Mouse (Mus musculus) kidney, postnatal 14 days (tissue): ENCODE measurements around the gene Sox10.
A peak's percentile ranks its signal among the peaks of the same experiment; 100 is the strongest.

Source experiments
- DNase-seq: peaks from one replicate; pipeline ENCODE4 v3.0.0; 2022; ENCODE audit warnings: mixed read lengths

The Sox10 gene

DNA sequence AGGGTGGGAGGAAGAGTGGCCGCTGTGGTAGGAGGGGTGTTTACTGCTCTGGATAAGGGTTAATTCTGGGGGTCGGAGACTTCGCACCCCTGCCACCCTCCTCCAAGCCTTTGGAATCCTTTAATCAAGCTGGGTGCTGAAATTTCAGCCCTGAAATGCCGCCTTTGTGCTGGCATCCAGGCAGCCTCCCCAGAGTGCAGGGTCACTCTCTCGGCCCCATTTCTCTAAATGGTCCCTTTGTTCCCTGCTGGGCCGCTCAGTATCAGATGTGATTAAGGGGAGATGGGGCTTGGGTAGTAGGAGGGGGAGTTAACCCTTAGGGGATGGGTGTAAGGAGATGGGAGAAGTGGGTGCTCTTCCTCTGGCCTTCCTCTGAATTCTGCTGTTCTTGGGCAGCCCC lies 12.3 kb downstream of the Sox10 start:
- DNase-seq, result no peak

DNA sequence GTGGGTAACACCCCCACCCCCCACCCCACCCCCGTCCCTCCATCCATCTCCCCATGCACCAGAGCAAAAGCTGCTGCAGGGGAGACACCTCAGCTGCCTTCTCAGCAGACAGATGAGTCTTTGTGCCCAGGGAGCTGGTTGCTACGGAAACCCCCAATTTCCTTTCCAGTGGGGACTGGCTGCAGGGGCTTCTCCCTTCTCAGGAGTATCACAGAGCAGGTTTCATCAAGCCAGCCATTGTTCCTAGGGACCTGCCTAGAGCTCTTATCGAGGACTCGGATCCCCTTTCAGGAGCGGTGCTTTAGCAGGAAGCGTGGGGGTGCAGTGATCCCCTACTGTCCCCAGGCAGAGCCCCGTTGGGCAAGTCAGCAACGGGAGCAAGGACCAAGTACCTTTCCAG lies 13.2 kb downstream of the Sox10 start:
- no peak for DNase-seq

DNA sequence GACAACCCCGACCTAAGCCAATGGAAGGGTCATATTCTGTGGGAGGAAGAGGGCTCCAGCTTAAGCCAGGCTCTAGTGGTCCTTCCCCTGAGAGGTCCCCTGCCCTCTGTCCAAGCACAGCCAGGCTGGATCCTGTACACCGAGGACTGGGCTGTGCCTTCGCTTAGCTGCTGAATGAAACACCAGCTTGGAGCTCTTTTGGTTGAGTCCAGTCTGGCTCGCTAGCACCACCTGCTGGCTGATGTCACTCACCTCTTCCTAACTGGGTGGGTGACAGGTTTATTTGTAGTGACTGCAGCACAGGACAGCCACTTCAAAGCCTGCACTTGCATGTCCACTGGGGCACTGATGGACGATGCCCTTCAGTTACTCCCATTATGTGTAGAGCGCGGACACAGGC lies 16.5 kb downstream of the Sox10 start:
- peak; percentile 84 for DNase-seq

DNA sequence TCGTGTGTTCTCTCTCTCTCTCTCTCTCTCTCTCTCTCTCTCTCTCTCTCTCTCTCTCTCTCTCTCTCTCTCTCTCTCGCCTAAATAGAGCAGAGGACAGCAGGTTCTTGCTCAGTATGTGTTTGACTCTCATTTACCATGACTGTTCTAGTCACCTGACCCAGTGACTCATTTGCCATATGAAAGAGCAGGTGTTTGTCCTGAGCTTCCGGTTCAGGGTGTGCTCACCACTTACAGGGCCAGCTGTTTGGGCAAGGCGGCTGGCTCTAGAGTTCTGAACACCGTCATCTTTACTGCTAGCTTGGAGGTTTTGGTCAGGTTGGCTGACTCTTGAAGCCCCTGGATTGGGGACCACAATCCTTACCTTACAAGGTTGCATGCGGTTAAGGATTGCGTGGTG lies 19.5 kb downstream of the Sox10 start:
- DNase-seq, result no peak

DNA sequence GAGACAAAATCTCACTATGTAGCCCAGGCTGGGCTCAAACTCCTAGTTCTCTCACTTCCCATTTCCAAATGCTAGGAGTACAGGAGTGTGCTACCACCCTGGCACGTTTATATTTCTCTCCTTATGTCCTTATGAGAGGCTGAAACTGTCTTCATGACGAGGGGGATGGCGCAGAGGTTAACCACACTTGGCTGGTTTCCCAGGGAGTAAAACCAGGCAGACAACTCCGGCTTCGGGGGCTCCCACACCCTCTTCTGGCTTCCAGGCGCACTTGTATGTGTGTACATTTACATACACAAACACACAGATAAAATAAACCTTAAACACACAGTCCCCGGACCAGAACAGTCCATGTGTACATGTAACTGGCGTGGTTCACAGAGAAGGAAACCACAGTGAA lies 21.0 kb downstream of the Sox10 start:
- DNase-seq, result no peak

DNA sequence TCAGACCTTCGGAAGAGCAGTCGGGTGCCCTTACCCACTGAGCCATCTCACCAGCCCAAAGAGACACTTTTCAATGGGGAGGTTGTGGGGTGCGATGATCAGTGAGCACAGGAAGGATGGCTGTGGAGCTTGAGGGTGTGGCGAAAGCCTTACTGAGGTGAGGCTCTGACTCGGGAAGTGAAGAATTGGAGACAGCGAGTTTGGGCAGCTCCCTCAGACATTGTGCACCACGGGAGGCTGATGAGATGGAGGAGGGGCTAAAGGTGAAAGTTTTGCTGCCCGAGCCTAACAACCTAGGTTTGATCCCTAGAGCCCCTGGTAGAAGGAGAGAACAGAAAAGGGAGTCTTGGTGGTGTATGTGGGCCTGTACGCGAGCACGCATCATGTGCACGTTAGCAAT lies 21.7 kb downstream of the Sox10 start:
- DNase-seq, result no peak

DNA sequence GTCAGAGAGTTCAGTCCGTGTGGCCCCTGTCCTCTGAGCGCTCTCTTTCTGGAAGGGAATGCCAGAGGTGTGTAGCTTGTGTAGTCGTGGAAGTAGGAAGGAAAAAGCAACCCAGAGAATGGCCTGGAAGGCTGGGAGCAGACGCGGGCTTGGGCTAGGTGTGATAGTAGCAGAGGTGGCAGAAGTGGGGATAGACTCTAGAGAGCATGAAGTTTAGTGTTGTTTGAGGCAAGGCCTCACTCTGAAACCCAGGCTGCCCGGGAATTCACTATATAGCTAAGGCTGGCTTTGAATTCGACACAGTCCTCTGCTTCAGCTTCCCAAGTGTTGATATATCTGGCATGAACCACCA lies 23.5 kb downstream of the Sox10 start:
- DNase-seq, result no peak

DNA sequence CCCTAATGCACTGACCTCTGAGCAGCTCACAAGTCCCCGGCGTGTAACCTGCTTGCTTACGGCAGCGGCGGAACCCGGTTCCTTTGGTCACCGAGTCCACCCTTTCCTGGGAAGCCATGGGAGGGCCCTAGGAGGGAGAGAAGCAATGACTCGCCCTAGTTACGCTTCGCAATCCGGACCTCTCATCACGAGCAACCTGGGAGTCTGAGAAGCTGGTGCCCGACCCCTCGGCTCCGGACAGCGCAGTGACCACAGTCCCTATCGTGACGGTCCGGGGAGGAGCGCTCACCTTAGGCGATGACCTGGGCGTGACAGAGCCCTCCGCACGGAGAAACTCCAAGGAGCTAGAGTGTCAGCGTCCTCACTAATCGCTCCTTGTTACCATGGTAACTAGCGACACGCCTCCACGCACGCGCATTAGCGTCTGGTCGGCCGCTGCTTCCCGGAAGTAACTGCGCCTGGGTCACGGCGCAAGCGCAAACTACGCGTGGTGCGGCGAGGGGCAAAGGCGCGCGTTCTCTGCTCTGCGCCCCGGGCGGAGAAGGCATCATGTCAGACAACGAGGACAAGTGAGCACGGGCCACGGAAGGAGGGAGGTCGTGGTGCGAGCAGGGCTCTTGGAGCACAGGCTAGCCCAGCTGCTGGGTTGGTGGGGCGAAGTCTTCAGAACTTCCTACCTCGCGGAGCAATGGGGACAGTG lies 24.0 kb downstream of the Sox10 start, which contains the start of the genes Polr2f and 1700088E04Rik:
Gene Polr2f, plus strand, starts transcription at position 144 of the 700 bp plus-strand sequence.
Gene 1700088E04Rik, minus strand, starts transcription at position 388 of the 700 bp plus-strand sequence.
- DNase-seq, result peak; percentile 96

DNA sequence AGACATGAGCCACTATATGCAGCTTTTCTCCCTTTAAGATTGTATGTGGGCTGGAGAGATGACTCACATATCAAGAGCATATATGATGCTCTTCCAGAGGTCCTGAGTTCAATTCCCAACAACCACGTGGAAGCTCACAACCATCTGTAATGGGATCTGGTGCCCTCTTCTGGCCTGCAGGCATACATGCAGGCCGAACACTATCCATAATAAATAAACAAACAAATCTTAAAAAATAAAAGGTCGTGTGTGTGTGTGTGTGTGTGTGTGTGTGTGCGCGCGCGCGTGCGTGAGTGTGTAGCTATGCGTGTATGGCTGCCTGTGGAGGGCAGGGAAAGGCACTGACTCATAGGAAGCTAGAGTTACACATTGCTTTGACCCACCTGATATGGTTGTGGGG lies 25.4 kb downstream of the Sox10 start:
- DNase-seq, result no peak

DNA sequence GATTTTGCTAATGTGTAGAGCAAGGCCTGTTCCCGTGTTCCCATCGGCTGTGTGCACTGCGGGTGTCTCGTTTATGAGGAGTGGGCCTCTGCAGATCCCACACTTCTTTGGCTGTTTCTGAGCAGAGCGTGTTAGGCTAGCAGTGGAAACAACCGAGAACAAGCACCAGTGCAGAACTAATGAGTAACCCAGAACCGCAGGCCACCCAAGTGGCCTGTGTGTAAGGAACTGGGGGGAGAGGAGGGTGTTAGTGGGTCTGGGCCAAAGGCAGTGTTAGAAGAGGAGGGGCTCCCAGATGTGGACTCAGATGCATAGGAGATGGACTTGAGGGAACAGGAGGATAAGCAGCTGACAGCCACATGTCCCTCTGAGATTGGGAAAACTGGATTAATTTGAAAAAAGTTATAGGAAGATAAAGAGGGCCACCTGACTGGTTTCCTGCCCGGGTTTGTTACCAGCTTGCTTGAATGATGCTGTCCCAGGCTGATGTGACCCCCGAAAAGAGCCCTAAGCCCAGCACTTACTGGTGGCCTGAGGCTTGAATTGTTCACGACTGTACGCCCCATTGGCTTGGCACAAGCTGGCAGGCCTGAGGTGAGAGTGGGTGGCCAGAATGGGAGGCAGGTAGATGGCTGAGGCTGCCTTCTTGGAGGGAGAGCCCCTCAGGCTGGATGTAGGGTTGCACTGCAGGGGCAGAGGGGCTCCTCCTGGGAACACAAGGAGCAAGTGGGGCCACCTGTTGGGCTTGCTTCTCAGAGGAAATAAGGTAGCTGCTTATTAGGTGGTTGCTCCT lies 29.1 kb downstream of the Sox10 start:
- peak; percentile 55 for DNase-seq

DNA sequence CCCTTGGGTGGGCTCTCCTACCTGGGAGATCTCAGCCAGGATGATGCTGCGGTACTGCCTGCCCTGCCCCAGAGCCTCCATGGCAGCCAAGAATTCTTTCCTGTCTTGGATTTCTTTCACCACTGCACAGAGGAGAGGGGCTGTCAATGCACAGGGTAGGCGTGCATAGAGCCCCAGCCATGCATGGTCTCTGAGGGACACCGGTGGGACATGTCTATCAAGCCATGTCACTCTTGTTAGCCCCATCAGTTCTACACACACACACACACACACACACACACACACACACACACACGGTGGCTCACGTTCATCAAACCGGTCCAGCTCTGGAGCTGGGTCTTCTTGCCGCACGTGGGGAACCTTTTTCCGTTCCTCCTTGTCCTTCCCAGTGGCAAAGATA lies 29.7 kb downstream of the Sox10 start:
- DNase-seq, result no peak

DNA sequence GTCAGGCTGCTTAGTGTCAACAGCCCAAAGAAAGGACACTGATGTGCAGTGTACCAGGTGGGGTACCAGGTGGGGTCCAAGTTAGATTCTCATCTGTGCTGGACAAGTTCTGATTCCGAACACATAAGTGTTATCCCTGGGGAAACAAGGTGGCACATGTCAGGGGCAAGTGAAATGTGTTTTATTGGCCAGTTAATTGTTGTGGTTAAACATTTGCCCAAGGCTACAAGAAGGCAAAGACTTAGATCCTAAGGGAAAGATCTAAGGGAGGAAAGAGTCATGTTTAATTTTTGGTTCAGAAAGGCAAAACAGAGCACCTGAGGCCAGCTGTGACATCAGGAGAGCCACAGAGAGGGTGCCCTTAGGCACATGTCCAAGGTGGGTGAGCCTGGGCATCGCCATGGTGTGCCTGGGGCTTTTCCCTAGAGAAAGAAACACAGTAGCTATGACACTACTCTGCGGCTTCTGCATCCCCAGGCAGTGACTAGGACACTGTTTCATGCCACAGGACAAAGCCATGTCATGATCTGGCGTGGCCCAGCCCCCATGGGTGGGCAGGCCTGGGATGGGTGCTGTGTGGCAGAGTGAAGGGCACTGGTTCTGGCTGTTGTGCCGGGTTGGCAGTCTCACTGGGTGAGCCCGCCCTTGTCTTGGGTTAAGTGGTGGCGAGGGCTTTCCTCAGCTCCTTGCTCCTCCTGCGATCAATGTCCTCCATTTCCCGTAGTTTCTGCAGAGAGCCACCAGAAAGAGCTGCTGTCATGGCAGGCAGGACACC lies 30.4 kb downstream of the Sox10 start:
- DNase-seq, result no peak

DNA sequence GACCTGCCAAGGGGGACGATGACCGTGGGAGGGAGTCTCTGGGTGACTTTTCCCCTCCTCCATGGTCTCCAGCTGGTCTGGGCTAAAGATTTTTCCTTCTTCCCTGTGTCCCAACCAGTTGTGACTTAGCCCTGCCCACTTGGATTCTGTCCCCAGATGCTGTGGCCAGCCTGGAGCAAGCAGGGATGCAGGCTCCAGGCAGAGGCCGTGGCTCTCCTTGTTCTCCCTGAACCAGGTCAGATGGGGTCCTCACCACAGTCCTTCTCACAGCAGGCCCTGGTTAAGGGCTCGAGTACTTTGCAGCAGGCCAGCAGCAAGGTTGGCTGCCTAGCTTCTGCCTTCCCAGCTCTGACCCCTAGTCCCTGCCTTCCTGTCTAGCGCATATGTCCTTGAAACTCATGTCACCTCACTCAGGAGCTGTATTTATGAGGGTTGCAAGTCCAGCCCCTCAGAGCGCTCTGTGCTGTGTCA lies 31.8 kb downstream of the Sox10 start:
- peak; percentile 64 for DNase-seq

DNA sequence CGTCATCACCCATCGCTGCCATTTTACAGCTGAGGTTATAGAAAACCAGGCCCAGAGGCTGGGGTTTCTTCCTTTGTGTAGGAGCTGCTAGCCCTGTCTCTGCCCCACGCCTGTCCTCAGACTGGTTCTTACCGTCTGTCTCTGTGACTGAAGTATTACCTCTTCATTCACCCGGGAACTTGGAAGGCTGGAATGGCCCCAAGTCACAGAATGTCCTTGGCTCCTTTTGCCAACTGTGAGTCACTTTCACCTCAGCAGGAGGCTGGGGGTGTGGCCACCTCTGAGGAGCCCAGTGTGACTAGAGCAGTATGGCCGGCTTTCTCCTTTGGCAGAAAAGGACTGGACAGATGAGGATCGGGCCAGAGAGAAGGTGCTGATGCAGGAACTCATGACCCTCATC lies 33.6 kb downstream of the Sox10 start:
- DNase-seq, result peak; percentile 88

DNA sequence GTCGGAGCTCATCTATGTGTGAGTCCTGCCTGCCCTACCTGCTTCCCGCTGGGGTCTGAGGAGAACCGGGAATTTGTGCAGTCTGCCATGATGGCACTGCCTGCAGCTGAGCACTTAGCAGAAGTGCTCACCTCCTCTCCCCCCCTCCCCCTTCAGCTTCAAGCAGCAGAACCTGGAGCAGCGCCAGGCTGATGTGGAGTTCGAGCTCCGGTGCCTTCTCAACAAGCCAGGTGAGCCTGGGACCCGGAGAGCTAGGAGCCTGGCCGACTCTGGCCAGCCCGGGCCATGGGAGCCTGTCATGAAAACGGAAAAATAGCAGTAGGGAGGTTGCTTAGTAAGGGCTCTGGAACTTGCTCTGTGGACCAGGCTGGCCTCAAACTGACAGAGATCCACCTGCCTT lies 34.3 kb downstream of the Sox10 start:
- peak; percentile 57 for DNase-seq

DNA sequence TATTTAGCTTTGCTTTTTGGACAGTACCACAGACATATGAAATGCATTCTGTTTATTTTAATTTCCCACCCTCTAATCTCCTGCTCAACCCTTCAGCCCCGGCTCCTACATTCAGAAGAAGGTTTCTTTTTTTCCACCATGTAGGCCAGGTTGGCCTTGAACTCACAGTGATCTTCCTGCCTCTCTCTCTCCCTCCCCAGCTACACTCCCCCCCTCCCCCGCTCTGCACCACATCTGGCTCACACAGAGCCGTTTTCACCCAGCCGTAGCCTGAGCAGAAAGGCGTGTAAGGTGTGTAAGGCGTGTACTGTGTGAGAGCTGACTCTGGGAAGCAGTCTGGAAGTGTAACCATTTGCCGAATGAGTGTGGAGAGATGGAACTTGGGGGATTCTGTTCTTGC lies 35.7 kb downstream of the Sox10 start:
- no peak for DNase-seq

DNA sequence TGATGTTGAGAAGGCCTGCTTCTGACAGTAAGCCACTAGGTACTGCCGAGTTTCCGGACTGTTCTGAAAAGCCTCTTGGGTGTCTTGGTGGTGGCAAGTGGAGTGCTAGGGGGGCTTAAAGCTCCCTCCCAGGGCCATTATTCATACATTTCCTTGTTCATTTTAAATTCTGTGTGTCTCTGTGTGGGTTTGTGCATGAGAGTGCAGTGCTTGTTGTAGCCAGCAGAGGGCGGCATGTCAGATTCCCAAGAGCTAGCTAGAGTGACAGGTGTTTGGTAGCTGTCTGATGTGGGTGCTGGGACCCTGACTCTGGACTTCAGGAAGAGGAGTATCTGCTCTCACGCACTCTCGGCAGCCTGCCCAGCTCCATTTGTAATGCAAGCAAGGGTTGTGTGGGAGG lies 36.8 kb downstream of the Sox10 start:
- no peak for DNase-seq

DNA sequence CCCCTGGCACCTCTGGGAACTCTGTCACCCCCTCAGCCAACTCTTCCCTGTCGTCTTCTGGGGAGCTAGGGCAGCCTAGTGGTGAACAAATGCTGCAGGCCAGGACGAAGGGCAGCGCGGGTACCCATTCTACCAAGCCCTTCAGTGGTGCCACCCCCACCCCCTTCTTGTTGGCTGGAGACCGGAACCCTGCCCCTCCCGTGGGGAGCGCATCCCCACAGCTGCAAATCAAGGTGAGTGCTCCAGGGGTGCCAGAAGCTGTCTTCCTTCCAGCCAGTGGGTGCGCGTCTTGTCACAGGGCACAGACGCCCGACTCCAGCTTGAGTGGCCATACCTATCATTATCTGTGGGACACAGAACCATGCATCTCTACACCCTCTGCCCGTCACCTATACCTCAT lies 37.9 kb downstream of the Sox10 start:
- no peak for DNase-seq

DNA sequence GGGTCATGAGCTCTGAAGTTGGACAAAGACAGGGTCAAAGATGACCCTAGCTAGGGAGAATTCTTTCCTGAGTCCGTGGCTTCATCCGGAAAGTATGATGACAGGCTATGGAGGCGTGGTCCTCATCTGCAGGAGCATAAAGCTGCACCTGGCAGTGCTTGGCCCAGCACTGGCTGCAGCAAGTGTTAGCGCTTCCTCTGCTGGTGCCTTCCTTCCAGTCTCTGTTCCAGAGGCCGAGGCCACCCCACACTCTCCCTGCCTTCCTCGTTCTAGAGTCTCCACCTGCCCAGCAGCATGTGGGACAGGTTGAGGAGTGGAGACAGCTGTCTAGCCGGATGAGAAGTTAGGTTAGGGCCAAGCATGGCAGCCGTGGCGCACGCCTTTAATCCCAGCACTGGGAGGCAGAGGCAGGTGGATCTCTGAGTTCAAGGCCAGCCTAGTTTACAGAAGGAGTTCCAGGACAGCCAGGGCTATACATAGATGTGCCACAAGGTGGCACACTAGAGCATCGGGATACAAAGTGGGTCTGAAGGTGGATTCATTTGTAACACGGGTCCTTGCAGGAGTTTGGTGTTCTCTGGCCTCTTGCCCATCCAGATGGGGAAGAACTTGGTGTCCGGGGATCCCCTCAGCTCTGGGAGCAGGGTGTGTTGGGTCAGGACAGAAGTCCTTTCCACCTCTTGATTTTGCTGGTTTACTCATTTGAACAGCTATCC lies 38.7 kb downstream of the Sox10 start:
- peak; percentile 68 for DNase-seq

DNA sequence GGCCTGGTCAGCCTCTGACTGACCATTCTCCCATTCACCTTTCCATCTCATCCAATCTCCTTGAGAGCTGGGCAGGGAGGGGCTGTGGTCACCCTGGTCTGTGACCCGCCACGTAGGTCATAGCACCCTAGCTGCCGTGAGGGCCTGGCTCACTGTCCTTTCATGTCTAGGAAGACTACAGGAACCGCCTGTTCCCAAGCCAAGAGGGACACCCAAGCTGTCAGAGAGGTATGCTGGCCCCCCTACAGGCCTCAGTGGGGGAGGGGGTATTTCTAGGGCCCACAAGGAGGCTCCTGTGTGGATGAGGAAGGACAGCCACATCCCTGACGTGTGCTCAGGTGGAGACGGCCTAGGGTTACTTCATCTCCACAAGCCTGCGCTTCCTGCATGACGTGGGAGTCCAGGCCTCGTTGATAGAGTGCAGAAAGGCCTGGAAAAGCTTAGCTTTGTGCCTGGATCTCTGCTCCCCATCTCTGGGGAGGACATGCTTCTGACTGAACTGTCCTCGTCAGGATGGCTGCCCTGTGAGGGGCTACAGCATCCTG lies 40.6 kb downstream of the Sox10 start:
- no peak for DNase-seq

DNA sequence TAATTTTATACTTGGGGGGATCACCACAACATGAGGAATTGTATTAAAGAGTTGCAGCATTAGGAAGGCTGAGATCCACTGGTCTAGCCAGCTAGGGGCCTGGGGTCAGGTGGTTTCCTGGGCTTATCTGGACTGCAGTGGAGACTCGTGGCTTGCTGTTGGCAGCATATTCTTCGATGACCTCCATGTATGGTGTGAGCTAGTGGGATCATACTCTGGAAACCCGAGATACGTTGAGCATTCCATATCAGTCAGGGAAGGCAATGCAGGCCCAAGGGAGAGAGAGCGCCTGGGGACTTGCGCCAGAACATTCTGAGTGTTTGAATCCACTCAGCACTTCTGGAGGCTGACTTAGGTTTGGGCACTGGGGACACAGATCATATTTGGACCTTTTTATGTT lies 41.3 kb downstream of the Sox10 start:
- DNase-seq, result no peak

DNA sequence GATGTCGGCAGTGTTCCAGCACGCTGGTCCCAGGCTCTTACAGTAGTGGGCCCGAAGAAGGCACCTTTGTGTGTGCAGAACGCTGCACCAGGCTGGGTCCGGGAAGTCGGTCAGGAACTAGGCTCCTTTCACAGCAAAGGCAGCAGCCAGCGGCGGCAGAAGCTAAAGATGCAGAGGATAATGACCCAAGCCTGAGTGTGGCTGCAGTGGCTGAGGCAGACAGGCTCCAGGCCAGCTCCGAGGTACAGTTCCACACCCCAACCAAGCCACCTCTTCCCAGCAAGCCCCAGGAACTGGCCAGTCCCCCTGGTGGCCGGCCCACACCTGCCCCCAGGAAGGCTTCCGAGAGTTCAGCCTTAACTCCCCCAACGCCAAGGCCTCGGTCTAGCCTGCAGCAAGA lies 42.5 kb downstream of the Sox10 start:
- DNase-seq, result no peak

DNA sequence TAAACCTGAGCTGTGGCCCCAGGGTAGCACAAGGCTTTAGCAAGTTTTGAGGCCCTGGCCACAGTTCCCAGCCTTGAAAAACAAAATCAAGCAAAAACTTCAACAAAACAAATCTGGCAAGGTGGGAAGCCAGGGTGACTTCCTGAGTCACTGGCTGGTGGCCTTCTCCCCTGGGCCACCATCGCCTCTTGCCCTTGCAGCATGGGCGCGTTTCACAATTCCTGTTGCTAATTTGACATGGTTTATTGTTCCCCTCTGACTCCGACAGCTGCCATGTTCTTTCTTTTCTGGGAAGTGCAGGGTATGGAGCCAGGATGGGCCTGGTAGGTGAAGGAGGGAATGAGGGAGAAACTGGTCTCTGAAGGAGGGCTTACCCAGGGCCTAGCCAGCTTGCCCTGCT lies 42.9 kb downstream of the Sox10 start:
- no peak for DNase-seq
